Mouse (Mus musculus) liver, embryonic 12.5 days (tissue): ENCODE data around the gene Chchd6. TPM values are rescaled to one million over a fixed set of nuclear protein-coding genes. Genes with fewer than 3 reads are reported as not detected.

ENCODE experiments used
- ATAC-seq: fragments of 200-750 bp; cut with Nextera tagmentation; 2 replicates; pipeline ENCODE4 v1.8.0; 2017; ENCODE audit warnings: moderate number of reproducible peaks, mild to moderate bottlenecking, moderate library complexity
- H3K27ac ChIP-seq: fragments of 300-500 bp; sonication (generic); 2 replicates; pipeline ENCODE4 v1.5.1; 2016; ENCODE audit warnings: mild to moderate bottlenecking
- H3K27me3 ChIP-seq: fragments of 300-500 bp; sonication (generic); replicated peaks from 2 replicates; pipeline ENCODE4 v1.6.1; 2016; ENCODE audit warnings: mild to moderate bottlenecking, moderate library complexity
- H3K36me3 ChIP-seq: fragments of 300-500 bp; sonication (generic); 2 replicates; pipeline ENCODE4 v1.6.1; 2016; ENCODE audit warnings: mild to moderate bottlenecking, moderate library complexity
- H3K4me1 ChIP-seq: fragments of 300-500 bp; sonication (generic); 2 replicates; pipeline ENCODE4 v1.6.1; 2016
- H3K4me2 ChIP-seq: fragments of 300-500 bp; sonication (generic); 2 replicates; pipeline ENCODE4 v1.6.1; 2016; ENCODE audit warnings: mild to moderate bottlenecking, moderate library complexity
- H3K4me3 ChIP-seq: fragments of 300-500 bp; sonication (generic); 2 replicates; pipeline ENCODE4 v1.5.1; 2016; ENCODE audit warnings: mild to moderate bottlenecking, moderate library complexity
- H3K9ac ChIP-seq: fragments of 300-500 bp; sonication (generic); 2 replicates; pipeline ENCODE4 v1.6.1; 2016; ENCODE audit warnings: mild to moderate bottlenecking, moderate library complexity
- H3K9me3 ChIP-seq: fragments of 300-500 bp; sonication (generic); replicated peaks from 2 replicates; pipeline ENCODE4 v1.6.1; 2016; ENCODE audit warnings: mild to moderate bottlenecking, moderate library complexity
- WGBS: fragments of 180-500 bp; shearing (Covaris S2); methylation state at CpG from one replicate; pipeline ENCODE4 v1.1.7; 2016; ENCODE audit not compliant: insufficient replicate concordance; 5-methylcytosine and 5-hydroxymethylcytosine counted together
- polyA plus RNA-seq: library from polyadenylated mRNA; unstranded; fragments of >200 nt; fragmentation: Nextera tagmentation; extraction: Ambion mirVana; gene quantifications from 2 replicates; pipeline ENCODE4 v1.2.1, GENCODE M21; 2016

The Chchd6 gene
- polyA plus RNA-seq, 1 experiment from 2014 or later = 27.7 TPM

- Histone ChIP-seq H3K9me3 (no peaks in the 10 kb centered on the region), H3K4me2 (no peak overlapping the region), H3K27ac (no peak overlapping the region), H3K4me3 (no peak overlapping the region), H3K27me3 (no peaks in the 10 kb centered on the region), H3K36me3 (no peaks in the 10 kb centered on the region), H3K9ac (no peak overlapping the region), H3K4me1 (no peaks in the 10 kb centered on the region)
- 54% methylated on average over 7 of the region's 7 CpGs for WGBS
- no peak for ATAC-seq
These were observed 19.3 kb upstream of the Chchd6 start for GRCm38 (mm10) chr6:89614596-89615372.

- H3K36me3 ChIP-seq = no peaks in the 10 kb centered on the region
- H3K27me3 ChIP-seq = no peaks in the 10 kb centered on the region
- no peaks in the 10 kb centered on the region for H3K4me1 ChIP-seq
- no peak overlapping the region for H3K9ac ChIP-seq
- no peak for ATAC-seq
- WGBS = 16% methylated on average over 2 of the region's 2 CpGs
- no peak overlapping the region for H3K4me3 ChIP-seq
- H3K9me3 ChIP-seq = no peaks in the 10 kb centered on the region
- no peak overlapping the region for H3K27ac ChIP-seq
- no peak overlapping the region for H3K4me2 ChIP-seq
These were observed 18.6 kb upstream of the Chchd6 start for GRCm38 (mm10) chr6:89614107-89614471.

DNA sequence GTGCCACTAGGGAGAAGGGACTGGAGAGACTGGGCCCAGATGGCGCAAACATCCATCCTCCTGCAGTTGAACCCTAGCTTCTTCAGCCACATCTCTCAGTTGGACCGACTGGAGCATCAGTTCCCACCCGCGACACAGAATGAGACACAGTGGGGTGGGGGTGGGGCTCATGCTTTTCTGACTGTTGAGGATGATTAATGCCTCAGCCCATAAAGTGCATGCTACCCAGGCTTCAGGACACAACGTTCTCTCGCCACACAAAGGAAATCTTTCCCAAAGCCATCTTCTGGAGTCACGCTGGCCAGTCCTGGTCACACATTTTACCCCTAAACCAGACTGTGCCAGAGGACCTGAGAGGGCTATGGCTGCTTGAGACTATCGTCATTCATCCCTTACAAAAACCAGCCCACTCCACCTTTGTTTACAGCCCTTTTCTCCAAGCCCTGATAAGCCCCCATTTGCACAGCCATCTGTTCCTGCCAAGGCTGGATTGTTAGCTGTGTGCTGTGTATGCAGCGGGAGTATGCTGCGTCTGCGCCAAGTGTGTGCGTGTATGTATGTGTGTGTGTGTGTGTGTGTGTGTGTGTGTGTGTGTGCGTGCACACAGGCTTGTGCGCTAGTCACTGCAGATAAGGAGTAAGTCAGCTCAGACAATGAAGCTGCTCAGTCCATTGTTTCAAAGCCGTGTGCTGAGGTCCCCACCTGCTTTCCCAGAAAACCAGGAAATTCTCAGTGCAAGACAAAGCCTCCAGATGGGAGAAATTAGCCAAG lies 18.1 kb upstream of the Chchd6 start:
- 57% methylated on average over 15 of the region's 15 CpGs for WGBS

DNA sequence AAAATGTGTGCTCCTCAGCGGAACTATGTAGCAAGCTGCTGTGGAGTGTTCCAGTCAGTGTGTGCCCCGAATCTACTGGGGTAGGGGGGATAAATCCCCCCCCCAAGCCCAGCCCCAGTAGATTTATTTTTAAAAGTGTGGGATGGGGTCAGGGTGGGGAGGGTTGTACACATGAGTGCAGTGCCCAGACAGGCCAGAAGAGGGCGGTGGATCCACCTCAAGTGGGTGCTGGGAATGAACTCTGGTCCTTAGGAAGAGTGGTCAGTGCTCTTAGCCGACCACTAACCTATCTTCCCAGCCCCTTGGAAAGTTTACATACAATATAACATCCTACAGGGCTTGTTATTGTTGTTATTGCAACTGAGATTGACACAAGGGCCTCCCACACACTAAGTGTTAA lies 12.5 kb upstream of the Chchd6 start:
- Histone ChIP-seq H3K27ac (no peak overlapping the region), H3K4me3 (no peak overlapping the region), H3K4me1 (no peaks in the 10 kb centered on the region), H3K27me3 (no peaks in the 10 kb centered on the region), H3K9me3 (no peaks in the 10 kb centered on the region), H3K9ac (no peak overlapping the region), H3K36me3 (no peaks in the 10 kb centered on the region), H3K4me2 (no peak overlapping the region)
- WGBS = 35% methylated on average over 4 of the region's 4 CpGs
- ATAC-seq = no peak

More for the DNA sequence above, 18.1 kb upstream of the Chchd6 start:
- ATAC-seq = no peak
- Histone ChIP-seq H3K27me3 (no peaks in the 10 kb centered on the region), H3K27ac (no peak overlapping the region), H3K9ac (no peak overlapping the region), H3K4me3 (no peak overlapping the region), H3K36me3 (no peaks in the 10 kb centered on the region), H3K4me2 (no peak overlapping the region), H3K9me3 (no peaks in the 10 kb centered on the region), H3K4me1 (no peaks in the 10 kb centered on the region)

DNA sequence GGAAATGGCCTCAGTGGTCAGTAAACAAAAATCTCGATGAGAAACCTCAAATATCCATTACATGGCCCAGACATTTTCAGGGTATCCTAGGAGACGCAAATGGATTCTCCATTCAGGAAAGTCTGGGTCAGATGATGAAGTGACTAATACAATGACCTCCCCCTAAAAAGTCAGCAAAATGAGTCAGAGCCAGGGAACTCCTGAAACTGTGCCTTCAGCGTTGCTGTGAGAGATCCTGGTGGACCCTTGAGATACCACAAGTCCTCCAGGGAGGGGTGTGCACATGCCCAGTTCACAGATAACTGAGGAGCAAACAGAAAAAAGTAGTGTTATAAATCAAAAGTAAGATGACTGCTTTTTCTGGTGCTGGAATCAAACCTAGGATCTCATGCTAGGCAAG lies 10.6 kb upstream of the Chchd6 start:
- WGBS = 45% methylated on average over 3 of the region's 3 CpGs
- ATAC-seq = no peak
- no peaks in the 10 kb centered on the region for H3K36me3 ChIP-seq
- H3K4me3 ChIP-seq = no peak overlapping the region
- H3K27me3 ChIP-seq = no peaks in the 10 kb centered on the region
- no peaks in the 10 kb centered on the region for H3K4me1 ChIP-seq
- H3K9ac ChIP-seq = no peak overlapping the region
- H3K9me3 ChIP-seq = no peaks in the 10 kb centered on the region
- H3K27ac ChIP-seq = no peak overlapping the region
- H3K4me2 ChIP-seq = no peak overlapping the region

DNA sequence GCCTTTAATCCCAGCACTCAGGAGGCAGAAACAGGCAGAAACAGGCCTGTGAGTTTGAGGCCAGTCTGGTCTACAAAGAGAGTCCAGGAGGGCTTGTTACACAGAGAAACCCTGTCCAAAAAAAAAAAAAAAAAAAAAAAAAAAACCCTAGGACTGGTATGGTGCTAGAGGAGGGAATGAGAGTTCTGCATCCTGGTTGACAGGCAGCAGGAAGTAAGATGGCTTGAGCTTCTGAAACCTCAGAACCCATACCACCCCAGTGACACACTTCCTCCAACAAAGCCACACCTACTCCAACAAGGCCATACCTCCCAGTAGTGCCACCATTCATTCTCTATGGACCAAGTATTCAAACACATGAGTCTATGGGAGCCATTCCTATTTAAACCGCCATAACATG lies 1.1 kb upstream of the Chchd6 start:
- Histone ChIP-seq H3K4me2 (no peak overlapping the region), H3K4me1 (peaks cover 11% of the 10 kb centered on the region; the same call in 1 of the 2 replicates), H3K36me3 (no peaks in the 10 kb centered on the region), H3K9me3 (no peaks in the 10 kb centered on the region), H3K4me3 (no peak overlapping the region), H3K9ac (no peak overlapping the region), H3K27me3 (no peaks in the 10 kb centered on the region), H3K27ac (no peak overlapping the region)
- WGBS = 73% methylated on average over 1 of the region's 1 CpGs
- ATAC-seq = no peak

DNA sequence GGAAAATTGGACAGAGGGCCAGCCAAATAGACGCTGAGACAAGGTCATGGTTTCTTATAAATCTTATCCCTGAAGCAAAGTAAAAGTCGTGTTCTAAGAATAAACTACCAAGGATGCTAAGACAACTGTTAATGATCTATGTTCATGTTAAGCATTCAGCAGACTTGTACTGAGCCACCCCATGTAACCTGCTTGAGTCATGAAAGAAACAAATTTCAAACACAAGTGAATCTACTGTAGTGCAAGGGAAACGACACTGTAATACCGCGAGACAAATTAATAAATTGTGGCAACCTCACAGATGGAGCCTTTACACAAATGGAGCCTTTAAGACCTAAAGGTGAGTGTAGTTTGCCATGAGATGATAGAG lies 310 bp upstream of the Chchd6 start:
- ATAC-seq = peak; percentile 9; the same call in 1 of the 2 replicates
- H3K27me3 ChIP-seq = no peaks in the 10 kb centered on the region
- WGBS = 24% methylated on average over 5 of the region's 5 CpGs

GRCm38 (mm10) chr6:89592016-89592415 lies 3.4 kb downstream of the Chchd6 start:
- 69% methylated on average over 3 of the region's 3 CpGs for WGBS
- ATAC-seq = no peak
- H3K4me3 ChIP-seq = no peak overlapping the region
- H3K27ac ChIP-seq = no peak overlapping the region
- H3K9ac ChIP-seq = no peak overlapping the region
- no peaks in the 10 kb centered on the region for H3K36me3 ChIP-seq
- no peaks in the 10 kb centered on the region for H3K9me3 ChIP-seq
- no peak overlapping the region for H3K4me2 ChIP-seq
- peaks cover 11% of the 10 kb centered on the region; the same call in 1 of the 2 replicates for H3K4me1 ChIP-seq
- H3K27me3 ChIP-seq = no peaks in the 10 kb centered on the region

More for the DNA sequence above, 310 bp upstream of the Chchd6 start:
- H3K4me2 ChIP-seq = peak overlapping the region; percentile 86
- no peaks in the 10 kb centered on the region for H3K9me3 ChIP-seq
- H3K36me3 ChIP-seq = no peaks in the 10 kb centered on the region
- no peak overlapping the region for H3K9ac ChIP-seq
- peak overlapping the region; percentile 68; the same call in 1 of the 2 replicates for H3K4me3 ChIP-seq
- H3K27ac ChIP-seq = no peak overlapping the region
- peaks cover 11% of the 10 kb centered on the region; the same call in 1 of the 2 replicates for H3K4me1 ChIP-seq

DNA sequence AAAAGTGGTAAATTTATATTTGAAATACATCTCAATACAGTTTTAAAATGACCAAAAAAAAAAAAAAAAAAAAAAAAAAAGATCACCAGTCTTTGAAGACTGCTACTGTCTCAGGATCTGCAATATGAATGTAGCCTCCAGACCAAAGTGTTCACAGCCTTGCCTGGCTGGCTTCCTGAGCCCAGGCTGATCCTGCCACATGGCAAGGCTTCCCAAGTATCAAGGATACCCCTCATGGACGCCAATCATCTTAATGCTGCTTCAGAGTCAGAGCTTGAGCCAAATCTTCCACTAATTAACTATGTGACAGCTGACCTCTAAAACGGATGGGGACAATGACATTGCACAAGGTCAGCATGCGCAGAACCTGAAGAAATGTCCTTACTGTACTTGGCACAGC lies 3.9 kb downstream of the Chchd6 start:
- no peaks in the 10 kb centered on the region for H3K36me3 ChIP-seq
- H3K9ac ChIP-seq = no peak overlapping the region
- H3K27me3 ChIP-seq = no peaks in the 10 kb centered on the region
- ATAC-seq = no peak
- WGBS = 68% methylated on average over 3 of the region's 3 CpGs
- peaks cover 11% of the 10 kb centered on the region; the same call in 1 of the 2 replicates for H3K4me1 ChIP-seq
- H3K27ac ChIP-seq = no peak overlapping the region
- no peaks in the 10 kb centered on the region for H3K9me3 ChIP-seq
- no peak overlapping the region for H3K4me3 ChIP-seq
- no peak overlapping the region for H3K4me2 ChIP-seq

GRCm38 (mm10) chr6:89585696-89586095 lies 9.8 kb downstream of the Chchd6 start:
- no peak for ATAC-seq
- H3K36me3 ChIP-seq = no peaks in the 10 kb centered on the region
- no peak overlapping the region for H3K4me3 ChIP-seq
- no peaks in the 10 kb centered on the region for H3K27me3 ChIP-seq
- no peak overlapping the region for H3K4me2 ChIP-seq
- H3K9ac ChIP-seq = no peak overlapping the region
- H3K9me3 ChIP-seq = no peaks in the 10 kb centered on the region
- H3K4me1 ChIP-seq = no peaks in the 10 kb centered on the region
- H3K27ac ChIP-seq = no peak overlapping the region

GRCm38 (mm10) chr6:89584634-89585409 lies 10.6 kb downstream of the Chchd6 start:
- Histone ChIP-seq H3K4me2 (no peak overlapping the region), H3K27me3 (no peaks in the 10 kb centered on the region), H3K4me1 (no peaks in the 10 kb centered on the region), H3K4me3 (no peak overlapping the region), H3K36me3 (no peaks in the 10 kb centered on the region), H3K27ac (no peak overlapping the region), H3K9ac (no peak overlapping the region), H3K9me3 (no peaks in the 10 kb centered on the region)
- ATAC-seq = no peak
- 65% methylated on average over 5 of the region's 5 CpGs for WGBS

- H3K4me3 ChIP-seq = no peak overlapping the region
- H3K9me3 ChIP-seq = no peaks in the 10 kb centered on the region
- H3K4me2 ChIP-seq = no peak overlapping the region
- 78% methylated on average over 3 of the region's 3 CpGs for WGBS
- no peak for ATAC-seq
- H3K36me3 ChIP-seq = no peaks in the 10 kb centered on the region
- no peak overlapping the region for H3K9ac ChIP-seq
- H3K4me1 ChIP-seq = no peaks in the 10 kb centered on the region
- H3K27me3 ChIP-seq = no peaks in the 10 kb centered on the region
- no peak overlapping the region for H3K27ac ChIP-seq
These were observed 12.3 kb downstream of the Chchd6 start for GRCm38 (mm10) chr6:89583170-89583569.
